Mouse (Mus musculus): ENCODE results near the gene Serpinb11.
A peak's percentile ranks its signal among the peaks of the same experiment; 100 is the strongest.

Serpinb11 gene

DNA sequence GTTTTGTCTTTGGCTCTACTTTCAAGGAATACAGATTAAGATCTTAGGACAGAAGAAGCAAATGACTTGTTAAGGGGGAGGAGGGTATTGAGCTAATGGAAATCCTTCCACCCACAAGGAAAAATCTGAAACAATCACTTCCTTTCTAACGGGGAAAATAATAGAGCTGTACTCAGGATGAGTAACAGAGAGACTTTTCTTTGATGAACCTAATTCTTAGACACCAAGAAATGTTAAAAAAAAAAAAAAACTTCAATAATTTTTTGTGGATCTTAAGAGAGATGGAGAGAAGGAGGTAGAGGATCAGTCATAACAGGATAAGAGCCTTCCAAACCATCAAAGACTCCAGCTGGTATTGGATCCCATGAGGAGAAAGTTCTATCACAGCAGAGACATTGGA, at the start of gene Serpinb11:
Gene Serpinb11 (plus strand): TSS at position 301 of the 400 bp plus-strand sequence.
- no peak for DNase-seq (ENCODE audit: low spot score in 2 of 2)

DNA sequence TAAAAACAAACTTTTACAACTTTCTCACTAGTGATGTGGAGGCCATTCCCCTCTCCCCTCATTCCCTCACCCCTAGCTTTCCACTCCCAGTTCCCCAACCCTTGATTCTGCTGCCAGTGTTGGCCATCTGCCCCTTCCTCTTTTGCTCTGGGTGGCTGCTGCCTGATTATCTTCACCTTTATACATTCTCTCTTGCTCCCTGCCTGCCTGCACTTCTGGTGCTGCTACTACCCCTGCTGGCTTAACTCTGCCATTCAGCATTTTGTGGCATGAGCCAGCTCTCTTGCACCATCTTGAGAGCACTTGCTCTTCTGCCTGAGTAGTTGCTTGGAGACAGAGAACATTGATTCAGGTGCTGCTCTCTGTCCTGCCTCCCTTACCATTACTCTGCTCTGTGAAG, 15.0 kb upstream of the Serpinb11 start:
- no peak for DNase-seq (ENCODE audit: low spot score in 2 of 2)

DNA sequence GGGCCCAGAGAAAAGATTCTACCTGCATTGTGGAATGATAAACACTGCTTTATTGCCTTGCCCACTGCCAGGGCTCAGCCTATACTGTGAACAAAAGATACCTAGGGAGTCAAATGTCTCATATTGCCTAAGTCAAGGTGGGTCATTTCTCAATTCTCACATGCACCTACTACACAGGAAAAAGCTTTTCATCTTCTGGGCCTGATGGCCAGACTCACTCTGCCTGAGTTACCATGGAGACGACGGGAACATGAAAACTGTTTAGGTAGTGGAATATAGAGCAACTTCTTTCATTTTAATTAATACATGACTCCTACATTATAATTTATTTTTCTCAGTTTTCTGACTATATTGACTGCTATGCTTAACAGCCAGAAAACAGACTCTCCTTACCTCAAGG, 14.2 kb upstream of the Serpinb11 start:
- no peak for DNase-seq (ENCODE audit: low spot score in 2 of 2)

DNA sequence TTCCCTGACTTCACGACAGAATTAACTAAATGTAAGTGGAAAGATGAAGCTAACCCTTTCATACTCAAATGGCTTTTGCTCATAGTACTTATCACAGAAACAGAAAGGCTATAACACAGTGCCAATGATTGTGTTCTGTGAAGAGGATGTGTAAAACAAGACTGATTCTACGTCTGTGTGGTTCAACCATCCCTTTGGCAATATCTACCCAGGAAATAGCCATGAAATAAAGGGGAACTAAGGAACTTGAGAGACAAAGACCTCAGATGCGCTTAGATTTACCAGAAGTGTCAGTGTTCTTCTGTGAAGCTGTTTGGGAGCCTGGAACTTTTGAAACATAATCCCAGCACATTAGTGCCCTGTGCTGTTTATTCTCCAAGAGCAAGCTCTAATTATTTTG, 10.6 kb upstream of the Serpinb11 start:
- no peak for DNase-seq (ENCODE audit: low spot score in 2 of 2)

DNA sequence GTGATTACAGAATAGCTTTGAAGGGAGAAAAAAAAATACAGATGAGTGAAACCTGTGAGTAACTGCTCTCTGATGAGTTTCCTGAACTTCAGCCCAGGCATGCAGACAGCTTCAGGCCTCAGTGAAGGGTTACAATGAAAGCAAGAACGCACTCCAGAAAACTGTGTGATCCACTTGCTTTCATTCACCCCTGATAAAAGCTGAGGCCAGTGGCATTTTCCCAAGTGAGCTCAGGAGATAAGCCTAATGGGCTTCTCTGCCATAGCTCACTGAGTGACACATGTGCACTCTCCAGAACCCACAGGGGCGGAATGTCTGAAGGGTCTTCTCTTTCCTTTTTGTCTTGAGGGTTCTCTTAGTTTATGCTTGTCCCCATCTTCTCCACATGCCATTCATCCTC, 9.9 kb upstream of the Serpinb11 start:
- DNase-seq (ENCODE audit: low spot score in 2 of 2), result no peak

DNA sequence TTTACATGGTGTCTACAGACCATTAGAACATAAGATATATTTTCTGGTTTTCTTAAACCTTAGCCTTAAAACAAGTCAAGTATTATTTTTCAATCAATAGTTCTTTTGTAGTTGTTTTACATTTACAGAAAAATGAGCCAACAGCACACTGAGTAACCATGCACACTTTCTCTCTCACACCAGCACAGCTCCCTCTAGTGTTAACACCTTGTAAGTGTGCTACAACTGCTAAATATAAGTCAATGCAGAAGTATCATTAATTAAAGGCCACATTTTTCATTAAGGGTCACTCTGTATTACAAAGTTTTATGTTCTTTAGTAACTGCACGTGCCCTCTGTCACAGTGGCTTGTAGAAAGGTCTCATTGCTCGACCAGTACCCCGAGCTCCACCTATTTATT, 8.0 kb upstream of the Serpinb11 start:
- no peak for DNase-seq (ENCODE audit: low spot score in 2 of 2)

DNA sequence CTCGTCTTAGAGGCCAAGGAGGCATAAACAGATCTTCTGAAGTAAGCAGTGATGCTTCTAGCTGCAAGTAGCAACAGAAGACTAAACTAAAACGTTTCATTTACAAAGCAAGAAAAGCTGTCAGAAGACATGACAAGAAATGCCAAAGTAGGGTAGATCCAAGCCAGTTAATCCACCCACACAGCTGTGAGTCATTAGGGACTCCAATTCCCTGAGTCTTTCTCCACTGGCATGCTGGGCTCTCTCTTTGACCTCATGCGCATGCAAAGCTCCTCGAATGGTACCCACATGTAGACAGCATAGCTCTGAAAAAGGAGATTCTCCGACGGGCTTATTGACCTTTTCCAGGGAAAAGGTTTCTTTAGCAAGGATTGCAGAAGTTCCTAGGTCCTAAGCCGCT, 5.0 kb downstream of the Serpinb11 start:
- DNase-seq (ENCODE audit: low spot score in 2 of 2), result no peak

DNA sequence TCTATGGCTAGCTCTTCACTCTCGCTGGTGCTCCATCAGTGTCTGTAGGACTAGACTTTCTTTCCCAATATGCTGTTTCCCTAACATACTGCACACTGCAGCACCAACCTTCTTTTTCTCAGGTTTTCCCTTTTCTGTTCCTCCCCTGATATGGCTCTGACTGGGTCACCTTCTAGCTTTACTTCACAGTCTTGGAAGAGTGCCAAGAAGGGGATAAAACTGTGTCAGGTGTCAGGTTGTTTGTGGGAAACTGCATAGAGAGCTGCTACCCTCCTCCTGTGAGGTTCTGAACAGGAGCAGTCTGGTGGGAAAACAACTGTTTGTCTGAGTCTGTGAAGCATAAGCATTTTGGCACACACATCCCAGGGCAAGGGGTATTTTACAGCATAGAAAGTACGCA, 7.9 kb downstream of the Serpinb11 start:
- no peak for DNase-seq (ENCODE audit: low spot score in 2 of 2)

DNA sequence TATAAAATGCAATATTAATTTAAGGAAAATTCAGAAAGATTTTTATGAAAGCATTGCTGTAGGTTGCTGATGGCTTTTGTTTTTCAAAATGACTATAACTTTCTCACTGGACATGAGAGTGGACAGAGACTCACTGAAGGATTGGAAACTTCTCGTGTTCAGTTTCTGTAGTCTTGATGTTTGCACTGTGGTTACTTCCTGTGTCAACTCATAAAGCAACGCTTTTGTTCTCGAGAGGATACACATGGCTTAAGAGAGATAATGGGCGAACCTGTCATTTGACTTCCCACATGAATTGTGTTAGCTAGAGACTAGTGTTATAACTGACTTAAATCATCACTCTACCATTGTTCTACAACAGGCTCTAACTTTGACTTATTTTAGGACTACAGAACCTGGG, 16.0 kb downstream of the Serpinb11 start:
- DNase-seq (ENCODE audit: low spot score in 2 of 2), result no peak

DNA sequence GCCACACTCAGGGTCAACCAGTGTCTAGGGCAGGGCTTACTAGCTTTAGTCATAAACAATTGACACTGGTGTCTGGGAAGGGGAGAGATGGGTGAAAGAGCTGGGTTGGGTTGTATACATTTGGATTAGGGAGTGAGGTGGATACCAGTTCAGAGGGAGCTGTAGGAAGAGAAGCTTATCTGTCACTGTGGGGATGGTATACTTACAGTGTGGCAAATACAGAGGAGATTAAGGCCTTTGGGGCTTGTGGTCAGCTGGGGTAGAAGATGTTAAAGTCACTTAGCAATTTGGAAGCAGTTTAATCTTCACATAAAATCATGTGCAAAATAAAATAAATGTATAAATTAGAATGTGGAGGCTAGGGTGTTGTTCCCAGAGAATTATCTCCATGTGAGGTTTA, 17.4 kb downstream of the Serpinb11 start:
- no peak for DNase-seq (ENCODE audit: low spot score in 2 of 2)

DNA sequence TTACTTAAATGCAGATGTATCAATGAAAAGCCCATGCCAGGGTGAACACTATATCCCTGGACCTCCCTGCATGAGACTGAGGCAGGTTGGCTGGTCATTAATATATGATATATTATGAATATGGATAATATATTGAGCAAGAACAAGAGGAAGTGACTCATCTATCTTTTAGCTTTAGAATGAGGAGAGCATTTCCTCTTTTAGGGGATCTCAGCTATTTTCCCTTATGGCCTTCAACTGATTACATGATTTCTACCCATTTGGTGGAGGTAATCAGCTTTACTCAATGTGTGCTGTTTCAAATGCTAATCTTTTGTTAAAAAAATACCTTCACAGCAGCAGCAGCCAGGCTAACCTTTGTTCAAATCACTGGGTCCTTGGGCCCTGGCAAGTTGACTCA, 20.5 kb downstream of the Serpinb11 start:
- no peak for DNase-seq (ENCODE audit: low spot score in 2 of 2)

DNA sequence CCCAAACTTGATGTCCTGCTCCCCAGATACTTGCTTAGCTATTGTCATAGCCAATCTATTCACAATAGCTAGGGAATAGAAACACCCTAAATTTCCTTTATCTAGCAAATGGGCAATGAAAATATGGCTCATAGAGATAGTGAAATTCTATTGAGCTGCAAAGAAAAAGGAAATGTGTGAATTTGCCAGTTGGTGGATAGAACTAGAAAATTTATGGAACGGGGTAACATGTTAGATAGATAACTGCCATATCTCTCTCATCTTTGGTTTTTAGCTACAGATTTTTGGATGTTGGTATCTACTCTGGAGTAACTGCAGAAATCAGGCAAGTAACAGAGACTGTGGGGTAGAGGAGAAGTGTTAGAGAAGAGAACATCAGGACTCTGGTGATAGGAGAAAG, 21.4 kb downstream of the Serpinb11 start:
- DNase-seq (ENCODE audit: low spot score in 2 of 2), result no peak

DNA sequence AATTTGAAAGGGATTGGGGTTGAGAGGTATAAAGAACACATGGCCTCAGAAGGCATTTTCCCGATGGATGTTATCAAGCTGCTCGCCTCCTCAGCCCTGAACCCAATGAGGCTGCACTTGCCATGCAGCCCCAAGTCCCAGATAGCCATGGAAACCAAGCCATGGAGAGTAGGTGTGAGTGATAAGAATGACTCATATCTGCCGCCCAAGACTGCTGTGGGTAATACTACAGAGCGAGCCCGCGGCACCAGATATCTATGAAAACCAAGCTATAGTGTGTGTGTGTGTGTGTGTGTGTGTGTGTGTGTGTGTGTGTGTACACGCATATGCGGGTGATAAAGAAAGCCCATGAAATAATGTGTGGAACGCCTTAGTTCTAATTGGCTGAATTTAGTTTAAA, 23.5 kb downstream of the Serpinb11 start:
- peak; percentile 5 to 10 for DNase-seq (ENCODE audit: low spot score in 2 of 2)

DNA sequence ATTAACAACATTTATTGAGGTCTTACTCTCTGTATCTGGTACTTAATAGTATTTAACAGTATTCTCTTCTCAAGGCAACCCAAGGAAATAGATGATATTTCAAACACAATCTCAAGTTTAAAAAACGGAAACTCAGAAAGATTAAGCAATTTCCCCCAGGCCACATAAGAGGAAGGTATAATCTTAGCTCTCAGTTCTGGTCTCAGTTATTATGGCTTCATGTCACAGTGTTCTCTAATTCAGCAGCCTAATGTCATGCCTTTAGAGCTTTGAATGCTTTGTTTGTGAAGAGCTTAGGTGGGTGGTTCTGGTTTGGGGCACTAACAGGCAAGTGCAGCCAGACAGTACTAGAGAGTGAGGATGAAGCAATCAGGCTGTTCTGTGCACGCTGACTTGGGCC, 28.8 kb downstream of the Serpinb11 start:
- no peak for DNase-seq (ENCODE audit: low spot score in 2 of 2)

DNA sequence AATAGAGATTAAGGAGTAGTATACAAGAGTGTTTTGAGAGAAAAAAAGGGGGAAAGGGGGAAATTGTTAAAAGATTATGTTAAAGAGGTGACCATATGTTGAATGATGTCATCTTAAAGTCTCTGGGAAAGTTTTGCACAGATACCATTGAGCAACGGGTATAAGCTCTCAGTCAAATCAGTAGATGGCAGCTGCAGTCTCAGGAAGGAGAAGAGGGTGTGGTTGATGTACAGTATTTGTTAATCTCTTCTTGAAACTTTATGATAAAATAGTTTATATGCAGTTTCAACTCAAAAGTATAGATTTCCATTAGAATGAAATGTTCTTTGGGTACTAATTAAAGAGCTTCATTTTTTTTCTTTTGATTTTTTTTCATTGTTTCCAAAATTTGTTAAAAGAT, 36.5 kb downstream of the Serpinb11 start:
- no peak for DNase-seq (ENCODE audit: low spot score in 2 of 2)

DNA sequence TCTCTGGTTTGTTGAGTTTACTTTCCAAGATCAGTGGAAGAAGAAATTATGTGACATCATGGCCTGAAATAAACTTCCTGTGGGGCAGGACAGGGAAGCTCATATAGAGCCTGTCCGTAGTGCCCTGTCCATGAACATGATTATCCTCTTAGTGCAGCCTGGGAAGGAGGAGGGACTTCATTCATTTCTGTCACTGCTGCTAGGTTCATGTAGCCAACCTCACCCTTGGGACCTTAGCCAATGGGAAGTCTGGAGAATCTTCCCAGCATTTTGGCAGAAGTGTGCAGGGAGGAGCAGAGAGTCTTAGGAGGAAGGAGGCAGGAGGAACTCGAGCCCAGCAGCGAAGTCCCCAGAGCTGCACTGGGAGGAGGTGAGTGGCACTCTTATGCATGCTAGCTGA, 38.4 kb downstream of the Serpinb11 start, which contains the start of gene Serpinb7:
Gene Serpinb7 (plus strand): TSS at position 301 of the 400 bp plus-strand sequence.
- DNase-seq (ENCODE audit: low spot score in 2 of 2), result no peak

DNA sequence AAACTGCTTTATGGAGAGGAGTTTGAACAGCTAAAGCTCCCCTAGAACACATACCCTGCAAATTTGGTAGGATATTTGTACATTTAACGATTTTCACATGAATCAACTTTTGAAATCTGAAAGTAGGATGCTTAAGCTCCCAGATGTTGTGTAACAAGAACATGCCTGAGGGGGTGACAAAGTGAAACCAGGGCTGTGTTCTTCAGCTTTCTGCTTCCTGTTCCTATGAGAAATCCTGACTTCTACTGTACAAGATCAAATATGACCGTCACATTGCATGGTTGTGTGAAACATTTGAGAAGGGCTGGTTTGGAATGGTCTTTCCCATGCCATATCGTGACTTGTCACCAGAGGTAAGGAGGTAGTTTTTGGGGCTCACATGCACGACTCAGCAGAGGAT, 41.1 kb downstream of the Serpinb11 start:
- no peak for DNase-seq (ENCODE audit: low spot score in 2 of 2)

DNA sequence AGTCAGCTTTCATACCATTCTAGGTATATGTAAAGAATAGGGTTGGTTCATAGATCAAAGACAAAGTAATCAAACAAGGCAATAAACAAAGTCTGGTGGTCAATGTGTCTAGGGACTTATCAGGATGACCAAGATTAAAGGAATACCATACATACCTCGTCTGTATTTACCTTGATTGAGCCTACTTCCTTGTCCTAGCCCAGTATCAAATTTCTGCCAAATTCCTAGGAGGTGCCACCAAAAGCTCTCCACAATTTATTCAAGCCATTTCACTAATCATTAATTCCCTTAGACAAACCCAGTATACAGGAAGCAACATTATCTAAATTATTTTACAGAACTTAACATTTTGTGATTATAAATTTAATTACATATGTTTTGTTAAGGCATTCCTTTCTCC, 53.7 kb downstream of the Serpinb11 start:
- DNase-seq (ENCODE audit: low spot score in 2 of 2), result no peak

DNA sequence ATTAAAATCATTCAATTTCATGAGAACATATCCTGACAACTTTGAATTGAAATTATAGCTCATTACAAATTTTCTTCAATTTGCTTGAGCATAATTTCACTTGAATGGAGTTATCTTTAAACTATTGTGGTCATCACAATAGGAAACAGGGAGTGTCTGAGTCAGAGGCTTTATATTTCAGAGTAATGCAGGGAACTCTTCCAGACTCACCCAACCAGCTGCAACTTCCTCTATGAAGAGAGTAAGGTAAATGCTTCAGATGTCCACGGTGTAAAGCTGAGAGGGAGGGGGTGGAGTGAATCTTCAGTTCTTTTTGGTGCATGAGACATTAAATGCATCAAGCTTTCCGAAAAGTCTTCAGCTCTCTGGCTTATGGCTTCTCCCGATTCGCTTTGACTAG, 61.5 kb downstream of the Serpinb11 start:
- no peak for DNase-seq (ENCODE audit: low spot score in 2 of 2)
